Mouse (Mus musculus) C2C12 (cell line): ENCODE measurements around the gene Tgfbr3.

ENCODE experiments used
- CEBPB ChIP-seq: IDR thresholded peaks from one replicate; pipeline ENCODE4 v1.6.1; 2011; ENCODE audit warnings: low read depth, mild to moderate bottlenecking, control low read depth, moderate library complexity
- CTCF ChIP-seq: IDR thresholded peaks from one replicate; pipeline ENCODE4 v1.5.1; 2011; ENCODE audit not compliant: control insufficient read depth, insufficient read depth, insufficient read length
- FOSL1 ChIP-seq: IDR thresholded peaks from one replicate; pipeline ENCODE4 v1.8.0; 2011; ENCODE audit warnings: mild to moderate bottlenecking, low read length; ENCODE audit not compliant: poor library complexity, insufficient read depth, severe bottlenecking
- MAX ChIP-seq: IDR thresholded peaks from one replicate; pipeline ENCODE4 v1.6.1; 2011; ENCODE audit warnings: mild to moderate bottlenecking, control low read depth
- MYOD1 ChIP-seq: IDR thresholded peaks from one replicate; pipeline ENCODE4 v1.6.1; 2011; ENCODE audit warnings: low read depth; ENCODE audit not compliant: control insufficient read depth, insufficient read length
- USF1 ChIP-seq: IDR thresholded peaks from one replicate; pipeline ENCODE4 v1.6.1; 2011; ENCODE audit warnings: low read depth, mild to moderate bottlenecking, control low read depth, moderate library complexity

DNA sequence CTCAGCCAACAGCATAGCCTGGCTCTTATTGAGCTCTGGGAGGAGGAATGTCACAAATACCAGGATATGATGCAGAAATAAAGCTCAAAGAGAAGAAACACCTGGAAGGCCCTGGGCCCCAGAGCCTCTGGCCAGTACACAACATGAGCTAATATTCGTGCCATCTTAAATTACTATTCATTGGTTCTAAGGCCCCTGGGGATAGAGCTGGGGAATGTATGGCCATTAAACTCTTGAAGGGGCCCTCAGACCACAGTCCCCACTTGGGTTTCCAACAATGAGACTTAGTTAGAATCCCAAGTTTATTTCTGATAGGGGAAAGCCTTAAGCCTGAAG lies 66.8 kb downstream of the Tgfbr3 start:
- no peak for TF ChIP-seq CTCF
- TF ChIP-seq MAX, result no peak
- TF ChIP-seq CEBPB, result no peak
- no peak for TF ChIP-seq FOSL1
- no peak for TF ChIP-seq USF1
- TF ChIP-seq MYOD1, result no peak
